Mouse (Mus musculus): ENCODE measurements around the gene Gm37240.

Gm37240 gene

GRCm38 (mm10) chr3:85106956-85107355, 780.4 kb downstream of the Gm37240 start:
- DNase-seq (ENCODE audit: extremely low spot score, low read depth, low spot score), result no peak

GRCm38 (mm10) chr3:85104301-85104700, 783.0 kb downstream of the Gm37240 start:
- no peak for DNase-seq (ENCODE audit: extremely low spot score, low read depth, low spot score)

GRCm38 (mm10) chr3:85080882-85081558, 806.3 kb downstream of the Gm37240 start:
- no peak for DNase-seq (ENCODE audit: extremely low spot score, low read depth, low spot score)

- DNase-seq (ENCODE audit: extremely low spot score, low read depth, low spot score), result no peak
These were observed 823.2 kb downstream of the Gm37240 start for GRCm38 (mm10) chr3:85064113-85064512.

- no peak for DNase-seq (ENCODE audit: extremely low spot score, low read depth, low spot score)
These were observed 827.2 kb downstream of the Gm37240 start for GRCm38 (mm10) chr3:85060153-85060552.

GRCm38 (mm10) chr3:85057245-85057644, 830.1 kb downstream of the Gm37240 start:
- no peak for DNase-seq (ENCODE audit: extremely low spot score, low read depth, low spot score)

GRCm38 (mm10) chr3:85053526-85053925, 833.8 kb downstream of the Gm37240 start:
- no peak for DNase-seq (ENCODE audit: extremely low spot score, low read depth, low spot score)

- DNase-seq (ENCODE audit: extremely low spot score, low read depth, low spot score), result no peak
These were observed 835.1 kb downstream of the Gm37240 start for GRCm38 (mm10) chr3:85052196-85052595.

GRCm38 (mm10) chr3:85048569-85048968, 838.7 kb downstream of the Gm37240 start:
- no peak for DNase-seq (ENCODE audit: extremely low spot score, low read depth, low spot score)

GRCm38 (mm10) chr3:85043679-85044218, 843.6 kb downstream of the Gm37240 start:
- no peak for DNase-seq (ENCODE audit: extremely low spot score, low read depth, low spot score)

- no peak for DNase-seq (ENCODE audit: extremely low spot score, low read depth, low spot score)
These were observed 845.2 kb downstream of the Gm37240 start for GRCm38 (mm10) chr3:85042126-85042525.

- DNase-seq (ENCODE audit: extremely low spot score, low read depth, low spot score), result no peak
These were observed 858.2 kb downstream of the Gm37240 start for GRCm38 (mm10) chr3:85029141-85029540.

- DNase-seq (ENCODE audit: extremely low spot score, low read depth, low spot score), result no peak
These were observed 862.3 kb downstream of the Gm37240 start for GRCm38 (mm10) chr3:85024817-85025705.

- no peak for DNase-seq (ENCODE audit: extremely low spot score, low read depth, low spot score)
These were observed 863.1 kb downstream of the Gm37240 start for GRCm38 (mm10) chr3:85024237-85024636.

GRCm38 (mm10) chr3:85022800-85023199, 864.5 kb downstream of the Gm37240 start:
- no peak for DNase-seq (ENCODE audit: extremely low spot score, low read depth, low spot score)

- no peak for DNase-seq (ENCODE audit: extremely low spot score, low read depth, low spot score)
These were observed 865.5 kb downstream of the Gm37240 start for GRCm38 (mm10) chr3:85021816-85022215.

GRCm38 (mm10) chr3:85020137-85020536, 867.2 kb downstream of the Gm37240 start:
- DNase-seq (ENCODE audit: extremely low spot score, low read depth, low spot score), result no peak

GRCm38 (mm10) chr3:85015667-85016066, 871.7 kb downstream of the Gm37240 start:
- no peak for DNase-seq (ENCODE audit: extremely low spot score, low read depth, low spot score)

- DNase-seq (ENCODE audit: extremely low spot score, low read depth, low spot score), result no peak
These were observed 874.4 kb downstream of the Gm37240 start for GRCm38 (mm10) chr3:85012889-85013288.

- no peak for DNase-seq (ENCODE audit: extremely low spot score, low read depth, low spot score)
These were observed 882.1 kb downstream of the Gm37240 start for GRCm38 (mm10) chr3:85005257-85005656.

- DNase-seq (ENCODE audit: extremely low spot score, low read depth, low spot score), result no peak
These were observed 898.4 kb downstream of the Gm37240 start for GRCm38 (mm10) chr3:84988880-84989279.

- no peak for DNase-seq (ENCODE audit: extremely low spot score, low read depth, low spot score)
These were observed 902.1 kb downstream of the Gm37240 start for GRCm38 (mm10) chr3:84985121-84985625.
